Mouse (Mus musculus): ENCODE results near the gene Mycbpap.

Mycbpap gene

GRCm38 (mm10) chr11:94521219-94521843 is at the start of gene Mycbpap:
TSS of gene Mycbpap (minus strand) at chr11:94521742.
- peak; percentile 80 for DNase-seq (ENCODE audit: low read depth, low spot score)

GRCm38 (mm10) chr11:94570612-94571011 is 49.1 kb upstream of the Mycbpap start:
- no peak for DNase-seq (ENCODE audit: low read depth, low spot score)

GRCm38 (mm10) chr11:94567326-94567725 is 45.8 kb upstream of the Mycbpap start:
- DNase-seq (ENCODE audit: low read depth, low spot score), result no peak

- DNase-seq (ENCODE audit: low read depth, low spot score), result no peak
Observed at GRCm38 (mm10) chr11:94566534-94566933, 45.0 kb upstream of the Mycbpap start.

GRCm38 (mm10) chr11:94565151-94565479 is 43.6 kb upstream of the Mycbpap start:
- DNase-seq (ENCODE audit: low read depth, low spot score), result no peak

- DNase-seq (ENCODE audit: low read depth, low spot score), result no peak
Observed at GRCm38 (mm10) chr11:94564437-94565150, 43.1 kb upstream of the Mycbpap start, which contains the start of gene Chad. TSS of gene Chad (plus strand) at chr11:94565047.

GRCm38 (mm10) chr11:94563821-94564220 is 42.3 kb upstream of the Mycbpap start:
- DNase-seq (ENCODE audit: low read depth, low spot score), result no peak

GRCm38 (mm10) chr11:94563383-94563782 is 41.8 kb upstream of the Mycbpap start:
- no peak for DNase-seq (ENCODE audit: low read depth, low spot score)

- peak; percentile 58 for DNase-seq (ENCODE audit: low read depth, low spot score)
Observed at GRCm38 (mm10) chr11:94558226-94558625, 36.7 kb upstream of the Mycbpap start.

- DNase-seq (ENCODE audit: low read depth, low spot score), result no peak
Observed at GRCm38 (mm10) chr11:94550442-94550744, 28.9 kb upstream of the Mycbpap start.

- peak; percentile 66 for DNase-seq (ENCODE audit: low read depth, low spot score)
Observed at GRCm38 (mm10) chr11:94549691-94550441, 28.3 kb upstream of the Mycbpap start.

GRCm38 (mm10) chr11:94548888-94549690 is 27.5 kb upstream of the Mycbpap start, which contains the start of gene Rsad1:
TSS of gene Rsad1 (minus strand) at chr11:94549255.
- peak; percentile 97 for DNase-seq (ENCODE audit: low read depth, low spot score)

- DNase-seq (ENCODE audit: low read depth, low spot score), result peak; percentile 76
Observed at GRCm38 (mm10) chr11:94548041-94548784, 26.7 kb upstream of the Mycbpap start.

- no peak for DNase-seq (ENCODE audit: low read depth, low spot score)
Observed at GRCm38 (mm10) chr11:94547271-94547670, 25.7 kb upstream of the Mycbpap start.

- no peak for DNase-seq (ENCODE audit: low read depth, low spot score)
Observed at GRCm38 (mm10) chr11:94546381-94546780, 24.8 kb upstream of the Mycbpap start.

- DNase-seq (ENCODE audit: low read depth, low spot score), result peak; percentile 46
Observed at GRCm38 (mm10) chr11:94544422-94544821, 22.9 kb upstream of the Mycbpap start.

GRCm38 (mm10) chr11:94543932-94544331 is 22.4 kb upstream of the Mycbpap start:
- peak; percentile 95 for DNase-seq (ENCODE audit: low read depth, low spot score)

GRCm38 (mm10) chr11:94543344-94543743 is 21.8 kb upstream of the Mycbpap start:
- DNase-seq (ENCODE audit: low read depth, low spot score), result no peak

GRCm38 (mm10) chr11:94542400-94542799 is 20.9 kb upstream of the Mycbpap start:
- no peak for DNase-seq (ENCODE audit: low read depth, low spot score)

- no peak for DNase-seq (ENCODE audit: low read depth, low spot score)
Observed at GRCm38 (mm10) chr11:94539761-94540160, 18.2 kb upstream of the Mycbpap start.

GRCm38 (mm10) chr11:94538733-94539292 is 17.3 kb upstream of the Mycbpap start:
- no peak for DNase-seq (ENCODE audit: low read depth, low spot score)
